In the genomic region with DNA sequence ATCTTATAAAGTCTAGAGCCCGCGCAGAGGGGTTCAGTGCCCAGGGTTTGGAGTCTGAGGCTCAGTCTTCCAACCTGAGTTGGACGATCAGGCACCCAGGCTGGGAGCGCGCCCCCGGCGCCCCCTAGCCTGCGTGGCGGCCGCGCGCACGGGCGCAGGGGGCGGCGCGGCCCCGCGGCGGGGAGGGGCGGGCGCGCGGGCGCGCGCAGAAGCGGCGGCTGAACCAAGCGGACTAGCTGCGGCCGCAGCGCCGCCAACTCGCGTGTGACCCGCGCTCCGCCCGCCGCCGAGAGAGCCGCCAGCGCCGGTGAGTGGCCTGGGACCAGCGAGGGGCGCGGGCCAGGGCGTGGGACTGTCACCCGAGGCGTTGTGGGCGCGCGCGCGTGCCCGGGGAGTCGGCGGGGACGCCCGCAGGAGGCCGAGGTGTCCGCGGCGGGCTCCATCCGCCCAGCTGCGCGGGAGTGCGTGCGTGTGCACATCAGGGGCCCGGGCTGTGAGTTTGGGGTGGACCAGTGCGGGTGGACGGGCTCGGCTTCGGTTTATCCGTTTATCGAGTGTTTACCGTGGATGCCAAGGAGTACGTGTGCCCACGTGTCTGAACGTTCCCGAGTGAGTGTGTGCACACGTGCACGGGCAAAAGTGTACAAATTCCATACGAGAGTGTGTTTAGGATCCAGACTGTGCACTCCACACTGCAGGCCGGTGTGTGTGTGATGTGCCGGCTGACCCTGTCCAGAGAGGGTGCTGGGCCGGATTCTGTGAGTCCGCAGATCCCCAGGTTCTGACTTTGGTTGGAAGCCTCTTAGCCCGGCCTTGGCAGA, we compare ENCODE assay signal across 8 mouse cellular contexts. TPM values are rescaled to one million over a fixed set of nuclear protein-coding genes. Genes with fewer than 3 reads are reported as not detected.
A peak's percentile ranks its signal among the peaks of the same experiment; 100 is the strongest.
DNase-seq lines count a peak whose midpoint lies in the region; ATAC-seq lines count a peak whose summit lies in the region.

Gene Nek6 (plus strand): TSS at position 157 of the 821 bp plus-strand sequence.

- peak; percentile 39 to 63 for DNase-seq in spleen, adult 18-20 months
- DNase-seq in spleen, adult 12 weeks (ENCODE audit: low spot score) = no peak
- DNase-seq in embryo, embryonic 11 days = peak; percentile 90
- no peak for DNase-seq in gonadal fat pad, adult 2 months (ENCODE audit: low read depth)
- peak; percentile 37 for DNase-seq in kidney, adult 11 months

- ATAC-seq in limb, embryonic 15.5 days (ENCODE audit: insufficient number of reproducible peaks, low FRiP score, low TSS enrichment, low read depth) = peak; percentile 65
- ATAC-seq in midbrain, embryonic 16.5 days = peak; percentile 71
- peak; percentile 79 for ATAC-seq in stomach, embryonic 15.5 days (ENCODE audit: insufficient read depth, low FRiP score, low read depth)

- H3K9me3 ChIP-seq in limb, embryonic 15.5 days = no peaks in the 10 kb centered on the region
- no peaks in the 10 kb centered on the region for H3K9me3 ChIP-seq in midbrain, embryonic 16.5 days (replicated peaks; ENCODE audit: control insufficient read depth, low read length, poor library complexity, severe bottlenecking)
- no peaks in the 10 kb centered on the region for H3K9me3 ChIP-seq in stomach, embryonic 15.5 days

- under 1% methylated on average over 84 of the region's 90 CpGs for WGBS in limb, embryonic 15.5 days
- WGBS in midbrain, embryonic 16.5 days = under 1% methylated on average over 61 of the region's 90 CpGs
- WGBS in stomach, embryonic 15.5 days = under 1% methylated on average over 80 of the region's 90 CpGs

- peaks cover 46% of the 10 kb centered on the region for H3K4me1 ChIP-seq in limb, embryonic 15.5 days
- peaks cover 13% of the 10 kb centered on the region; the same call in 1 of the 2 replicates for H3K4me1 ChIP-seq in midbrain, embryonic 16.5 days (ENCODE audit: control insufficient read depth, insufficient read depth, low read length)
- peaks cover 21% of the 10 kb centered on the region for H3K4me1 ChIP-seq in stomach, embryonic 15.5 days

- no peaks in the 10 kb centered on the region for H3K27me3 ChIP-seq in limb, embryonic 15.5 days
- H3K27me3 ChIP-seq in midbrain, embryonic 16.5 days (ENCODE audit: control insufficient read depth, insufficient read depth, low read depth, low read length) = no peaks in the 10 kb centered on the region
- H3K27me3 ChIP-seq in stomach, embryonic 15.5 days (replicated peaks) = no peaks in the 10 kb centered on the region

- H3K9ac ChIP-seq in limb, embryonic 15.5 days = peak within 1 kb of the TSS; percentile 89
- peak within 1 kb of the TSS; percentile 90 for H3K9ac ChIP-seq in midbrain, embryonic 16.5 days (ENCODE audit: low read depth, low read length)
- H3K9ac ChIP-seq in stomach, embryonic 15.5 days = peak within 1 kb of the TSS; percentile 74

- H3K4me2 ChIP-seq in limb, embryonic 15.5 days = peak within 1 kb of the TSS; percentile 70
- H3K4me2 ChIP-seq in midbrain, embryonic 16.5 days (ENCODE audit: low read length) = peak within 1 kb of the TSS; percentile 80
- H3K4me2 ChIP-seq in stomach, embryonic 15.5 days = peak within 1 kb of the TSS; percentile 82

- peak within 1 kb of the TSS; percentile 97 for H3K27ac ChIP-seq in limb, embryonic 15.5 days
- peak within 1 kb of the TSS; percentile 80 for H3K27ac ChIP-seq in midbrain, embryonic 16.5 days (ENCODE audit: low read length)
- H3K27ac ChIP-seq in stomach, embryonic 15.5 days = peak within 1 kb of the TSS; percentile 95

- H3K36me3 ChIP-seq in limb, embryonic 15.5 days = no peaks in the 10 kb centered on the region
- H3K36me3 ChIP-seq in midbrain, embryonic 16.5 days (ENCODE audit: control insufficient read depth, insufficient read depth, low read length) = no peaks in the 10 kb centered on the region
- no peaks in the 10 kb centered on the region for H3K36me3 ChIP-seq in stomach, embryonic 15.5 days

- peak within 1 kb of the TSS; percentile 85 for H3K4me3 ChIP-seq in limb, embryonic 15.5 days
- H3K4me3 ChIP-seq in midbrain, embryonic 16.5 days (ENCODE audit: low read depth, low read length) = peak within 1 kb of the TSS; percentile 88
- peak within 1 kb of the TSS; percentile 82 for H3K4me3 ChIP-seq in stomach, embryonic 15.5 days (replicated peaks)

RNA-seq across cellular contexts. Expression of gene Nek6, which starts in this region (rescaled TPM):
- 18.5 and 40.7 TPM in 2 replicates for polyA plus RNA-seq in gonadal fat pad, adult 2 months (2012; rRNA removed)
- 118 TPM in 2 replicates for polyA plus RNA-seq in limb, embryonic 15.5 days (2015; fragmentation: Nextera tagmentation; extraction: Ambion mirVana)
- 52.3 and 56.8 TPM in 2 replicates for polyA plus RNA-seq in midbrain, embryonic 16.5 days (2015; fragmentation: Nextera tagmentation; extraction: Ambion mirVana)
- polyA plus RNA-seq in stomach, embryonic 15.5 days (2015; fragmentation: Nextera tagmentation; extraction: Ambion mirVana) = 109 and 111 TPM in 2 replicates

Comparison
In these comparisons a context has a peak if more than half of its experiments do, and no peak if none do; other contexts are left out.
1. DNase-seq: peak in spleen, adult 18-20 months (2 of 2), embryo, embryonic 11 days (single experiment) and kidney, adult 11 months (single experiment); none in spleen, adult 12 weeks (single experiment) and gonadal fat pad, adult 2 months (single experiment).
2. Peak in every context shown above with its lines, with median percentiles within 50 percentile points of each other: ATAC-seq, H3K27ac ChIP-seq, H3K4me2 ChIP-seq, H3K4me3 ChIP-seq and H3K9ac ChIP-seq.